Mouse (Mus musculus): ENCODE measurements at regions not wholly inside any gene's neighbourhood (a gene's known extent, or its start where the extent isn't known, plus 50 kb on each side); places are given as distances from the start of the nearest gene placed in this dataset.

GRCm38 (mm10) chr9:41859780-41860179 lies 264.3 kb downstream of the Sorl1 start:
- TF ChIP-seq CTCF (IDR thresholded peaks at IDR 0.05; ENCODE audit: control insufficient read depth, insufficient read depth, insufficient replicate concordance, low read depth, low read length) (no peak), POLR2A (IDR thresholded peaks at IDR 0.05; ENCODE audit: control insufficient read depth, low read depth, low read length) (no peak)
